Mouse (Mus musculus) neural tube, embryonic 15.5 days (tissue): Measurements from ENCODE around the gene Ctnna2. TPM values are rescaled to one million over a fixed set of nuclear protein-coding genes. Genes with fewer than 3 reads are reported as not detected.
A peak's percentile ranks its signal among the peaks of the same experiment; 100 is the strongest.

Experiments used
- ATAC-seq: fragments of 200-750 bp; cut with Nextera tagmentation; 2 replicates; pipeline ENCODE4 v1.8.0; 2017; ENCODE audit warnings: mild to moderate bottlenecking, moderate TSS enrichment, moderate library complexity; ENCODE audit not compliant: low FRiP score
- H3K27ac ChIP-seq: fragments of 300-500 bp; sonication (generic); replicated peaks from 2 replicates; pipeline ENCODE4 v1.5.1; 2015; ENCODE audit warnings: mild to moderate bottlenecking, inconsistent platforms
- H3K27me3 ChIP-seq: fragments of 300-500 bp; sonication (generic); replicated peaks from 2 replicates; pipeline ENCODE4 v1.6.1; 2015; ENCODE audit warnings: inconsistent platforms
- H3K36me3 ChIP-seq: fragments of 300-500 bp; sonication (generic); 2 replicates; pipeline ENCODE4 v1.6.1; 2015; ENCODE audit warnings: inconsistent platforms
- H3K4me1 ChIP-seq: fragments of 300-500 bp; sonication (generic); 2 replicates; pipeline ENCODE4 v1.6.1; 2015; ENCODE audit warnings: inconsistent platforms
- H3K4me2 ChIP-seq: fragments of 300-500 bp; sonication (generic); 2 replicates; pipeline ENCODE4 v1.6.1; 2015; ENCODE audit warnings: inconsistent platforms, mild to moderate bottlenecking, moderate library complexity
- H3K4me3 ChIP-seq: fragments of 300-500 bp; sonication (generic); replicated peaks from 2 replicates; pipeline ENCODE4 v1.5.1; 2015; ENCODE audit warnings: mild to moderate bottlenecking, inconsistent platforms
- H3K9ac ChIP-seq: fragments of 300-500 bp; sonication (generic); replicated peaks from 2 replicates; pipeline ENCODE4 v1.6.1; 2015; ENCODE audit warnings: mild to moderate bottlenecking, inconsistent platforms
- H3K9me3 ChIP-seq: fragments of 300-500 bp; sonication (generic); replicated peaks from 2 replicates; pipeline ENCODE4 v1.6.1; 2016; ENCODE audit warnings: inconsistent platforms
- WGBS: fragments of 180-500 bp; shearing (Covaris S2); methylation state at CpG from one replicate; pipeline ENCODE4 v1.1.7; 2015; ENCODE audit warnings: mixed read lengths; 5-methylcytosine and 5-hydroxymethylcytosine counted together
- polyA plus RNA-seq: library from polyadenylated mRNA; unstranded; fragments of >200 nt; fragmentation: Nextera tagmentation; extraction: Ambion mirVana; gene quantifications from 2 replicates; pipeline ENCODE4 v1.2.1, GENCODE M21; 2015

Gene Ctnna2
- polyA plus RNA-seq, 1 experiment from 2014 or later, result 119 TPM

DNA sequence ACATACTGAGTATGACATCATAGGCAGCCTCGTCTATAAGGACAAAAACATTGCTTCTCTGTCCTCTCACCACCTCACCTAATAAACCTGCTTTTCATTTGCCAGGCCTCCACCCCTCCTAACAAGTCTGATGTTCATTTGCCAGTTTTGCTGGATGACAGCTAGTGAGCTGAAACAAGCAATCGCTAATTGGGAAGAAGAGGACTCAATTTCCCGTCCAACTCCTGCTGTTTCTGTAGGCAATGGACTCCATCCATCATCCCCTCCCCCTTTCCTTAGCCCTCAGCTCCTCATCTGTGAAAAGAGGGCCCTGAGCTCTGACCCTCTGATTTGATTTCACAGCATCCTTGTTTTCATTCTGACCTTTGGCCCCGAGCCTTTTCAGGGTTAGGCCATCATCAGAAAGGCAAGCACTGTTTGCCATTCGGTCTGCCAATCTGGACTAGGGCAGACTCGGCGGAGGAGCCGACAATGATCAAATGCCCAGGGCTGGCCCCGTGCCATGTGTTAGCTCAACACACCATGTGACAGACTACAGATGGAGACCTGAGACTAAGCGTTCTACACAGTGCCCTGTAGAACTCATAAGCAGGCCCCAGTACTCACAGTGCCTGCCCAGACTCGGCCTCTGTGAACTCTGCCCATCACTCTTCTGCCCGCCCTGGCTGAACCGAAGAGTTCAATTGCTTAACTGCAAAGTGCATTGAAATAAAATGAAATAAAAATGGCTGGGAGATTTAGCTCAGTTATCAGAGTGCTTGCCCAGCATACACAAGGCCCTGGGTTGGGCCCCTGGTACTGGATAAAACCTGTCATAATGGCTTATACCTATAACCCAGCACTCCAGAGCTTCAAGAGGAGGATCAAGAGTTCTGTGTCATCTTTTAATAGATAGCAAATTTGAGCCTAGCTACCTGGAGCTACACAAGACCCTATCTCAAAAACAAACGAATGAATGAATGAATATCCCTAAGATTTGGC is 903.8 kb downstream of the Ctnna2 start:
- Histone ChIP-seq H3K36me3 (no peaks in the 10 kb centered on the region), H3K9ac (no peak overlapping the region), H3K27me3 (no peaks in the 10 kb centered on the region), H3K9me3 (no peaks in the 10 kb centered on the region), H3K4me1 (no peaks in the 10 kb centered on the region), H3K4me2 (no peak overlapping the region), H3K27ac (no peak overlapping the region), H3K4me3 (no peak overlapping the region)
- 26% methylated on average over 14 of the region's 14 CpGs for WGBS
- ATAC-seq, result peak; percentile 81

- ATAC-seq, result no peak
- Histone ChIP-seq H3K27ac (no peak overlapping the region), H3K4me3 (no peak overlapping the region), H3K36me3 (no peaks in the 10 kb centered on the region), H3K4me1 (no peaks in the 10 kb centered on the region), H3K9me3 (no peaks in the 10 kb centered on the region), H3K9ac (no peak overlapping the region), H3K27me3 (no peaks in the 10 kb centered on the region), H3K4me2 (no peak overlapping the region)
- 61% methylated on average over 3 of the region's 3 CpGs for WGBS
Measured at GRCm38 (mm10) chr6:77069595-77069994, 909.9 kb downstream of the Ctnna2 start.

DNA sequence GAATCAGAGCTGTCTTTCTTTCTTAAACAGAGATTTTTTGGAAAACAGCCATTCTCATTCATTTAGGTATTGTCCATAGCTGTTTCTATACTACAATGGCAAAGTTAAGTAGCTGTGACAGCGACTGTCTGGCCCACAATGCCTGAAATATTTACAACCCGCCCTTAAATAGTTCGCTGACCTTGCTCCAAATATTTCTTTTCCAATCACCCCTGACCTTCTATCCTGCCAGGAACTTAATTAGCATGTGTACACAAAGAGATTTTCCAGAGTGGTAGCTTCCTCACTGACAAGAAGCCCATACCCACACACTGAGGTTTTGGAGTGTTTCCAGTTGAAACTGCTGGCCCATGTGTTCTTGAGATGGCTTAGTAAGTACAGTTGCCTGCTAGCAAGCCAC is 928.8 kb downstream of the Ctnna2 start:
- ATAC-seq, result peak; percentile 90
- no peak overlapping the region for H3K9ac ChIP-seq
- no peak overlapping the region for H3K27ac ChIP-seq
- H3K4me1 ChIP-seq, result 0 out of 2 replicates have a peak, but pooled peaks cover 6% of the 10 kb centered on the region
- H3K36me3 ChIP-seq, result no peaks in the 10 kb centered on the region
- no peak overlapping the region for H3K4me2 ChIP-seq
- H3K27me3 ChIP-seq, result no peaks in the 10 kb centered on the region
- H3K9me3 ChIP-seq, result no peaks in the 10 kb centered on the region
- WGBS, result 11% methylated on average over 3 of the region's 3 CpGs
- no peak overlapping the region for H3K4me3 ChIP-seq

DNA sequence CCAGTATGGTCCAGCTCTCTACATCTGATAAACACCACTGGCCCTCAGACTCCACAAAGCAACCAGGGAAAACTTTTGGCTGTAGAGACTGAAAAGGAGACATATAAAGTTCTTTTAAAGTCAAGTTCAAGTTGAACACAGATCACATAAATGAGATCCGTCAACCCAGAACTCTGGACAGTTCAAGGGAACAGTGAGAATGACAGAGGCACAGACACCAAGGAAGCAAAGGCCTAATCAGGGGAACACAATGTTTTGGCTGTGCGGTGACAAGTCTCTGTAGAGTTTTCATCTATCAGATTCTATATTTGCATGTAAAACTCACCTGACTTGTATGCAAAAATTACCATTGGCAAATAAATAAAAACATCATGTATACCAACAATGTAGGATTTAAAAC is 929.3 kb downstream of the Ctnna2 start:
- Histone ChIP-seq H3K27ac (no peak overlapping the region), H3K36me3 (no peaks in the 10 kb centered on the region), H3K4me1 (0 out of 2 replicates have a peak, but pooled peaks cover 6% of the 10 kb centered on the region), H3K4me2 (no peak overlapping the region), H3K27me3 (no peaks in the 10 kb centered on the region), H3K9ac (no peak overlapping the region), H3K9me3 (no peaks in the 10 kb centered on the region), H3K4me3 (no peak overlapping the region)
- WGBS, result 22% methylated on average over 2 of the region's 2 CpGs
- ATAC-seq, result peak; percentile 53; the same call in 1 of the 2 replicates

GRCm38 (mm10) chr6:77047568-77047967 is 931.9 kb downstream of the Ctnna2 start:
- H3K9ac ChIP-seq, result no peak overlapping the region
- H3K36me3 ChIP-seq, result no peaks in the 10 kb centered on the region
- H3K4me3 ChIP-seq, result no peak overlapping the region
- H3K27ac ChIP-seq, result no peak overlapping the region
- WGBS, result 31% methylated on average over 1 of the region's 1 CpGs
- no peaks in the 10 kb centered on the region for H3K27me3 ChIP-seq
- ATAC-seq, result no peak
- H3K9me3 ChIP-seq, result no peaks in the 10 kb centered on the region
- H3K4me1 ChIP-seq, result 0 out of 2 replicates have a peak, but pooled peaks cover 9% of the 10 kb centered on the region
- H3K4me2 ChIP-seq, result no peak overlapping the region

DNA sequence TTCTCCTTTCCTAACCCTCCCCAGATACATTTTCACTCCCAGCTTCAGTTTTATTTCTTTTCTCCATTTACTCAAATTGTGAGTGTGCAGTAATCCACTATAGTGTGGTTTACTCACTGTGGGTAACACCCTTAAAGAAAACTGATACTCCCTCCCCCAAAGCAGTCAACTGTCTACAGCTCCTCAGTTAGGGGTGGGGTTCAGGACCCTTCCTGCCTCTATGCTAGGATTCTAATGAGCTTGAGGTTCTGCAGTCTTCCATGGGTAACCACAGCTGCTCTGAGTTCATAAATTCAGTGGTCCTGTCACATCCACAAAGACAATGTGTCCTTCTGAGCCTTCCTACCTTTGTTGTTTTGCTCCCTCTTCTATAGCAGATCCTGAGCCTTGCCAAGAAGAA is 954.4 kb downstream of the Ctnna2 start:
- Histone ChIP-seq H3K27me3 (no peaks in the 10 kb centered on the region), H3K4me1 (no peaks in the 10 kb centered on the region), H3K4me3 (no peak overlapping the region), H3K27ac (no peak overlapping the region), H3K9ac (no peak overlapping the region), H3K4me2 (no peak overlapping the region), H3K9me3 (no peaks in the 10 kb centered on the region), H3K36me3 (no peaks in the 10 kb centered on the region)
- no peak for ATAC-seq

DNA sequence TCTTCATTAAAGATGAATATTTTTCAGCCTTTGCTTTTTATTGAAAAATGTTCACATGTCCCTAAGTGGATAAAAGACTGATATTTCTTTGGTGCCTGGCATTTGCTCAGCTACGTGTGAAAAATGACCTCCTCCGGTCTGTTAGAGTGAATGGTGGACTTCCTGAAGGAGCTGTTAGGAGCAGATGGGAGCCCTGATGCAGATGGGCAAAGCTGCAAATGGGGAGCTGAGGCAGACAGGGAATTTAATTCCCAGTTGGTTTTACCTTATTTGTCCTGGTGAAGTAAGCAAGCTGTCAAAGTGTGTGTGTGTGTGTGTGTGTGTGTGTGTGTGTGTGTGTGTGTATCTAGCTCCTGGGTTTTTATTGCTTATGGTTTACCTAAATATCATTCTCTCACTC is 966.3 kb downstream of the Ctnna2 start:
- Histone ChIP-seq H3K4me3 (no peak overlapping the region), H3K36me3 (no peaks in the 10 kb centered on the region), H3K27ac (no peak overlapping the region), H3K9me3 (no peaks in the 10 kb centered on the region), H3K9ac (no peak overlapping the region), H3K4me1 (no peaks in the 10 kb centered on the region), H3K4me2 (no peak overlapping the region), H3K27me3 (no peaks in the 10 kb centered on the region)
- WGBS, result 59% methylated on average over 2 of the region's 2 CpGs
- ATAC-seq, result no peak

DNA sequence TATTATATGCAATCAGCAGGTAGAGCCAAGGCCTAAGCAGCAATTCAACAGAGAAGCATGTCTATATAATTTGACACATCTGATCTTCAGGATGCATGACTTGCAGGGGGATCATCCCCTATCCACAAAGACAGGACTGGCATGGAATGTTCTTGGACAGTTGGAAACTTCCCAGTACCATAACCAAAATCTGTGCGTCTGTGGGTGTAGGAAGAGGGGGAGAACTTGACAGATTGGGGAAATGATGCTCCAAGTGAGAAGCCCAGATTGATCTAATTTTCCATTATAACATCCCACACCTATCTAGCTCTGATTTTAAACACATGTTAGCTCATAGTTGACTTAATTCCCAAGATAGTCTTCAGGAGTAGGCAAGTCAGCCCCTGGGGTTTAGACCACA is 968.5 kb downstream of the Ctnna2 start:
- H3K4me2 ChIP-seq, result no peak overlapping the region
- no peaks in the 10 kb centered on the region for H3K9me3 ChIP-seq
- H3K4me1 ChIP-seq, result no peaks in the 10 kb centered on the region
- no peak overlapping the region for H3K4me3 ChIP-seq
- WGBS, result 97% methylated on average over 1 of the region's 1 CpGs
- no peaks in the 10 kb centered on the region for H3K27me3 ChIP-seq
- no peak overlapping the region for H3K9ac ChIP-seq
- no peaks in the 10 kb centered on the region for H3K36me3 ChIP-seq
- H3K27ac ChIP-seq, result no peak overlapping the region
- no peak for ATAC-seq

- H3K4me2 ChIP-seq, result no peak overlapping the region
- H3K4me1 ChIP-seq, result peaks cover 3% of the 10 kb centered on the region; the same call in 1 of the 2 replicates
- no peak overlapping the region for H3K9ac ChIP-seq
- no peaks in the 10 kb centered on the region for H3K9me3 ChIP-seq
- H3K27me3 ChIP-seq, result no peaks in the 10 kb centered on the region
- 35% methylated on average over 3 of the region's 3 CpGs for WGBS
- no peaks in the 10 kb centered on the region for H3K36me3 ChIP-seq
- 0 out of 2 replicates have a peak overlapping the region, but pooled peaks have one; percentile 37 for H3K27ac ChIP-seq
- peak; percentile 79 for ATAC-seq
- H3K4me3 ChIP-seq, result no peak overlapping the region
Measured at GRCm38 (mm10) chr6:76992128-76992527, 987.4 kb downstream of the Ctnna2 start.

- H3K9me3 ChIP-seq, result no peaks in the 10 kb centered on the region
- no peak overlapping the region for H3K9ac ChIP-seq
- ATAC-seq, result no peak
- H3K4me3 ChIP-seq, result no peak overlapping the region
- no peaks in the 10 kb centered on the region for H3K4me1 ChIP-seq
- no peak overlapping the region for H3K27ac ChIP-seq
- no peaks in the 10 kb centered on the region for H3K27me3 ChIP-seq
- H3K36me3 ChIP-seq, result no peaks in the 10 kb centered on the region
- WGBS, result 78% methylated on average over 4 of the region's 4 CpGs
- H3K4me2 ChIP-seq, result no peak overlapping the region
Measured at GRCm38 (mm10) chr6:76984773-76985172, 994.7 kb downstream of the Ctnna2 start.

DNA sequence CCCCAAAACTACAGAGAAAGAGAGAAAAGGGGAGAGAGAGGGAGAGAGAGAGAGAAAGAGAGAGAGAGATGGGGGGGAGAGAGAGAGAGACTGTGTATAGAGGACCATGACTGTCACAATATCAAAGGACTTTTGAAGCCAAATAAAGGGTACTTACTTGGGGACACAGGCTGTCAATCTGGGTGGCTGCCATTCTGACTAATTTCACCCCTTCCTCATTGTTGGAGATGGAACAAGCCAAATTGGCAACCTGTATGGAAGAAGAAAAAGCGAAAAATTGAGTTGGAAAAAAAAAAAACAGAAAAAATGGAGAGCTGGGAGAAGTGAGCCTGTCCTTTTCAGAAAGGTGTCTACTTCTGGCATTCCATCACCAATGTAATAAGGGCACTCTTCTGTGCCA is 997.8 kb downstream of the Ctnna2 start:
- no peak overlapping the region for H3K4me2 ChIP-seq
- ATAC-seq, result no peak
- peaks cover 4% of the 10 kb centered on the region; the same call in 1 of the 2 replicates for H3K4me1 ChIP-seq
- no peak overlapping the region for H3K4me3 ChIP-seq
- 88% methylated on average over 1 of the region's 1 CpGs for WGBS
- H3K27me3 ChIP-seq, result no peaks in the 10 kb centered on the region
- H3K9ac ChIP-seq, result no peak overlapping the region
- no peak overlapping the region for H3K27ac ChIP-seq
- no peaks in the 10 kb centered on the region for H3K9me3 ChIP-seq
- no peaks in the 10 kb centered on the region for H3K36me3 ChIP-seq

- no peak overlapping the region for H3K4me3 ChIP-seq
- H3K4me2 ChIP-seq, result no peak overlapping the region
- no peak overlapping the region for H3K27ac ChIP-seq
- H3K27me3 ChIP-seq, result no peaks in the 10 kb centered on the region
- no peak overlapping the region for H3K9ac ChIP-seq
- no peaks in the 10 kb centered on the region for H3K9me3 ChIP-seq
- no peaks in the 10 kb centered on the region for H3K36me3 ChIP-seq
- 74% methylated on average over 5 of the region's 5 CpGs for WGBS
- ATAC-seq, result no peak
- H3K4me1 ChIP-seq, result peaks cover 4% of the 10 kb centered on the region; the same call in 1 of the 2 replicates
Measured at GRCm38 (mm10) chr6:76979247-76979850, 1000.1 kb downstream of the Ctnna2 start.
